Mouse (Mus musculus) adrenal gland, adult 18-20 months (tissue): ENCODE measurements around the gene Ddr1. TPM values are rescaled to one million over a fixed set of nuclear protein-coding genes. Genes with fewer than 3 reads are reported as not detected.

Experiments used
- DNase-seq, 2 experiments: peaks; one replicate each; pipeline ENCODE4 v3.0.0; 2021 to 2022; ENCODE audit warnings: low spot score in 2 of 2
- total RNA-seq, 2 experiments: library from RNA; stranded (reverse); gene quantifications; 1 replicate in 1 of 2; 2 replicates in 1 of 2; pipeline ENCODE4 v1.2.3; 2021

Gene Ddr1
- total RNA-seq, 2 experiments from 2014 or later, result 33.5 to 44.1 TPM

- DNase-seq, result no peak
These were observed 7.7 kb downstream of the Ddr1 start for GRCm38 (mm10) chr17:35696691-35697090.

- no peak for DNase-seq
These were observed 9.1 kb downstream of the Ddr1 start for GRCm38 (mm10) chr17:35695289-35695688.

GRCm38 (mm10) chr17:35693906-35694305 is 10.5 kb downstream of the Ddr1 start:
- no peak for DNase-seq

- DNase-seq, result no peak
These were observed 12.1 kb downstream of the Ddr1 start for GRCm38 (mm10) chr17:35692368-35692767.

- no peak for DNase-seq
These were observed 12.6 kb downstream of the Ddr1 start for GRCm38 (mm10) chr17:35691811-35692210.

- no peak for DNase-seq
These were observed 14.3 kb downstream of the Ddr1 start for GRCm38 (mm10) chr17:35689936-35690645.

GRCm38 (mm10) chr17:35688347-35689175 is 15.9 kb downstream of the Ddr1 start:
- no peak for DNase-seq

- no peak for DNase-seq
These were observed 19.4 kb downstream of the Ddr1 start for GRCm38 (mm10) chr17:35685061-35685460.

GRCm38 (mm10) chr17:35681986-35682385 is 22.4 kb downstream of the Ddr1 start:
- no peak for DNase-seq

- no peak for DNase-seq
These were observed 23.8 kb downstream of the Ddr1 start for GRCm38 (mm10) chr17:35680591-35680990.

- DNase-seq, result peak; percentile 66 to 72
These were observed 30.9 kb downstream of the Ddr1 start, which contains the start of gene Gtf2h4 for GRCm38 (mm10) chr17:35673416-35674035. Gtf2h4 (minus strand) TSS chr17:35673739.

GRCm38 (mm10) chr17:35672527-35672926 is 31.9 kb downstream of the Ddr1 start:
- no peak for DNase-seq

GRCm38 (mm10) chr17:35671846-35672245 is 32.6 kb downstream of the Ddr1 start:
- DNase-seq, result no peak

- no peak for DNase-seq
These were observed 34.7 kb downstream of the Ddr1 start for GRCm38 (mm10) chr17:35669731-35670130.

GRCm38 (mm10) chr17:35667334-35668065 is 36.9 kb downstream of the Ddr1 start, which contains the start of gene Vars2:
Vars2 (minus strand) TSS chr17:35667592.
- DNase-seq, result peak; percentile 97 to 98

GRCm38 (mm10) chr17:35666851-35667256 is 37.6 kb downstream of the Ddr1 start:
- DNase-seq, result no peak

- no peak for DNase-seq
These were observed 38.4 kb downstream of the Ddr1 start for GRCm38 (mm10) chr17:35665957-35666515.

GRCm38 (mm10) chr17:35653086-35653485 is 51.3 kb downstream of the Ddr1 start:
- DNase-seq, result no peak

GRCm38 (mm10) chr17:35649429-35649828 is 55.0 kb downstream of the Ddr1 start:
- DNase-seq, result no peak

- DNase-seq, result no peak
These were observed 60.7 kb downstream of the Ddr1 start, which contains the start of gene Mucl3 for GRCm38 (mm10) chr17:35643609-35644236. Mucl3 (minus strand) TSS chr17:35643695.
